Mouse (Mus musculus) heart, adult 9 months (tissue): ENCODE measurements around the gene Gm21876.
"Not testable (repeated sequence)": the region's sequence is repeated elsewhere in the genome, so short reads cannot be mapped to it uniquely, and the experiment has no call there.

Experiments
- DNase-seq, 2 experiments: peaks; one replicate each; pipeline ENCODE4 v3.0.0; 2022; ENCODE audit warnings: low spot score in 2 of 2

Gm21876 gene

GRCm38 (mm10) chrX:21175553-21175952 is at the start of gene Gm21876:
TSS of gene Gm21876 (minus strand) at chrX:21175653.
- DNase-seq = no peak

GRCm38 (mm10) chrX:21220422-21220821 is 45.0 kb upstream of the Gm21876 start:
- no peak for DNase-seq

GRCm38 (mm10) chrX:21146675-21147074 is 28.8 kb downstream of the Gm21876 start:
- DNase-seq = not testable (repeated sequence)
